Mouse (Mus musculus) Patski (cell line): ENCODE measurements at regions not wholly inside any gene's neighbourhood (a gene's known extent, or its start where the extent isn't known, plus 50 kb on each side); places are given as distances from the start of the nearest gene placed in this dataset.

Source experiments
- ATAC-seq: fragments of 100-300 bp; one replicate; pipeline ENCODE4 v1.8.0; 2021
- CTCF ChIA-PET: fragments of 350-600 bp; sonication (Branson Sonifier 250); formaldehyde crosslinking; loops from one replicate; lab custom pipeline; 2022; ENCODE audit warnings: inconsistent platforms; lab: Charles Lee
- POLR2A ChIA-PET: fragments of 350-600 bp; sonication (Branson Sonifier 250); formaldehyde crosslinking; loops from one replicate; lab custom pipeline; 2022; ENCODE audit warnings: antibody characterized with exemption, inconsistent platforms; lab: Charles Lee
- DNase-seq: peaks from one replicate; pipeline ENCODE4 v3.0.0-alpha.2; 2011; ENCODE audit warnings: low read depth, low spot score
- H3K27me3 ChIP-seq: fragments of 371-371 bp; one replicate; pipeline ENCODE4 v1.5.1; 2021
- CTCF ChIP-seq: fragments of 100-300 bp; IDR thresholded peaks from one replicate; pipeline ENCODE4 v1.5.1; 2021
- in situ Hi-C: fragments of 300-500 bp; cut with MboI; formaldehyde crosslinking; loops from 3 replicates; pipeline ENCODE4 v1.11.1; 2018; ENCODE audit warnings: low pct_unique_long_range_greater_than_20kb, mixed read lengths

- no peaks in the 10 kb centered on the region for H3K27me3 ChIP-seq
- ChIA-PET CTCF (no interaction called here), POLR2A (no interaction called here)
- TF ChIP-seq CTCF: no peak
- DNase-seq: no peak
- no peak for ATAC-seq
- in situ Hi-C loops: no loop called here
These were observed 298.4 kb upstream of the Zfp462 start for GRCm38 (mm10) chr4:54646459-54646858.

- TF ChIP-seq CTCF: no peak
- no peaks in the 10 kb centered on the region for H3K27me3 ChIP-seq
- no peak for ATAC-seq
- ChIA-PET POLR2A (no interaction called here), CTCF (no interaction called here)
- in situ Hi-C loops: no loop called here
- no peak for DNase-seq
These were observed 296.6 kb upstream of the Zfp462 start for GRCm38 (mm10) chr4:54648254-54648653.

GRCm38 (mm10) chr4:54651646-54652110 lies 293.2 kb upstream of the Zfp462 start:
- TF ChIP-seq CTCF: no peak
- DNase-seq (no peak), ATAC-seq (no peak)
- no peaks in the 10 kb centered on the region for H3K27me3 ChIP-seq
- in situ Hi-C loops: no loop called here
- ChIA-PET POLR2A (no interaction called here), CTCF (interaction anchor here (0.9 to 1.0 kb wide), 2 partner anchors 10 to 17 kb away, joined by 3 read pairs; no protein-coding TSS in a partner anchor)

- in situ Hi-C loops: no loop called here
- ATAC-seq (no peak), DNase-seq (no peak)
- no peaks in the 10 kb centered on the region for H3K27me3 ChIP-seq
- TF ChIP-seq CTCF: no peak
- ChIA-PET CTCF (interaction anchor here (0.9 to 1.8 kb wide), 3 partner anchors 10 to 16 kb away, joined by 3 to 6 read pairs (median 3); no protein-coding TSS in a partner anchor), POLR2A (no interaction called here)
These were observed 292.5 kb upstream of the Zfp462 start for GRCm38 (mm10) chr4:54652111-54653021.

- DNase-seq (no peak), ATAC-seq (no peak)
- no peaks in the 10 kb centered on the region for H3K27me3 ChIP-seq
- no peak for TF ChIP-seq CTCF
- ChIA-PET CTCF (interaction anchor here (1.2 to 1.8 kb wide), 2 partner anchors 12 to 14 kb away, joined by 4 to 6 read pairs; no protein-coding TSS in a partner anchor), POLR2A (no interaction called here)
- in situ Hi-C loops: no loop called here
These were observed 291.6 kb upstream of the Zfp462 start for GRCm38 (mm10) chr4:54653097-54653776.
